Mouse (Mus musculus): ENCODE measurements around the gene Eri3. TPM values are rescaled to one million over a fixed set of nuclear protein-coding genes. Genes with fewer than 3 reads are reported as not detected.

The Eri3 gene
- polyA plus RNA-seq, 1 experiment from 2014 or later = 90.6 TPM

DNA sequence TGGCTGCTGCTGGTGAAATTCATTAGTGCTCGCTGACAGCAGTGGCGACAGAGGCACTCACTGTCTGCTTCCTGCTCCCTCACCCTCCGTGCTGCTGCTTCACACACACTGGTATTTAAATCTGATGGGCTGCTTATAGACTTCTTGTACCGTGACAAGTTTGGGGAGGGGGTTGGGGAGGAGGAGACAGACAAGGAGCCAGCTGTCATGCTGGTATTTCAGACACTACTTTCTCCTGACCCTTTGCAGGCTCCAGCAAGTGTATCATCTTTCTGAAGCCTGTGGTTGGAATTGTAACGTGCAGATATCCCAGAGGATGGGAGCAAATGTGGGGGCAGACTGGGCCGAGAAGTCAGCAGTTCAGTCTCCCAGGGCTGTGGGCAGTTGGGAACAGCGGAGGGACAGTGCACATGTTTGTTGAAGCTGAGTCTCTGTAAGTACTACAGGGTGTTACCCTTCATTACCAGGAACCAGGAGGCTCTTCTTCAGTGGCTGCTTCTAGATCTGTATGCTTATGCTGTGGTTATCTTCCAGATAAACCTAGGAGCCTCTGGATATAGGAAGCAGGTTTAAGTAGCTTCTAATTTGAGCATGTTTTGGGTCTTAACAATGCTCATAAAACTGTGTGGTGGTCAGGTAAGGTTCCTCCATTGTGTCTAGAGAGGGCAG lies 59.3 kb downstream of the Eri3 start:
- Histone ChIP-seq H3K4me1 (ENCODE audit: control insufficient read depth, insufficient read depth, low read length) (peaks cover 2% of the 10 kb centered on the region; the same call in 1 of the 2 replicates), H3K4me3 (ENCODE audit: low read length) (no peak overlapping the region), H3K9ac (ENCODE audit: low read depth, low read length) (no peak overlapping the region), H3K36me3 (ENCODE audit: control insufficient read depth, insufficient read depth, low read length) (peaks cover 3% of the 10 kb centered on the region; the same call in 1 of the 2 replicates), H3K4me2 (ENCODE audit: low read depth, low read length) (no peak overlapping the region), H3K27ac (ENCODE audit: low read length) (no peak overlapping the region), H3K27me3 (replicated peaks; ENCODE audit: control insufficient read depth, insufficient read depth, low read length) (no peaks in the 10 kb centered on the region), H3K9me3 (ENCODE audit: control insufficient read depth, low read length) (no peaks in the 10 kb centered on the region)
- no peak for ATAC-seq
- 55% methylated on average over 7 of the region's 7 CpGs for WGBS

- H3K27me3 ChIP-seq (replicated peaks; ENCODE audit: control insufficient read depth, insufficient read depth, low read length) = no peaks in the 10 kb centered on the region
- H3K4me1 ChIP-seq (ENCODE audit: control insufficient read depth, insufficient read depth, low read length) = no peaks in the 10 kb centered on the region
- H3K4me3 ChIP-seq (ENCODE audit: low read length) = no peak overlapping the region
- ATAC-seq = no peak
- H3K36me3 ChIP-seq (ENCODE audit: control insufficient read depth, insufficient read depth, low read length) = peaks cover 7% of the 10 kb centered on the region; the same call in 1 of the 2 replicates
- whole genome bisulfite sequencing = 37% methylated on average over 4 of the region's 4 CpGs
- H3K9ac ChIP-seq (ENCODE audit: low read depth, low read length) = no peak overlapping the region
- H3K9me3 ChIP-seq (ENCODE audit: control insufficient read depth, low read length) = no peaks in the 10 kb centered on the region
- H3K27ac ChIP-seq (ENCODE audit: low read length) = no peak overlapping the region
- H3K4me2 ChIP-seq (ENCODE audit: low read depth, low read length) = no peak overlapping the region
Measured at GRCm38 (mm10) chr4:117611385-117611784, 61.2 kb downstream of the Eri3 start.

GRCm38 (mm10) chr4:117611814-117612213 lies 61.6 kb downstream of the Eri3 start:
- no peaks in the 10 kb centered on the region for H3K27me3 ChIP-seq (replicated peaks; ENCODE audit: control insufficient read depth, insufficient read depth, low read length)
- H3K9ac ChIP-seq (ENCODE audit: low read depth, low read length) = no peak overlapping the region
- ATAC-seq = no peak
- WGBS = 48% methylated on average over 2 of the region's 2 CpGs
- H3K36me3 ChIP-seq (ENCODE audit: control insufficient read depth, insufficient read depth, low read length) = peaks cover 8% of the 10 kb centered on the region; the same call in 1 of the 2 replicates
- no peak overlapping the region for H3K4me3 ChIP-seq (ENCODE audit: low read length)
- H3K27ac ChIP-seq (ENCODE audit: low read length) = no peak overlapping the region
- H3K9me3 ChIP-seq (ENCODE audit: control insufficient read depth, low read length) = no peaks in the 10 kb centered on the region
- H3K4me2 ChIP-seq (ENCODE audit: low read depth, low read length) = no peak overlapping the region
- H3K4me1 ChIP-seq (ENCODE audit: control insufficient read depth, insufficient read depth, low read length) = no peaks in the 10 kb centered on the region

GRCm38 (mm10) chr4:117612713-117613112 lies 62.5 kb downstream of the Eri3 start:
- peak; percentile 52; the same call in 1 of the 2 replicates for ATAC-seq
- H3K9ac ChIP-seq (ENCODE audit: low read depth, low read length) = no peak overlapping the region
- H3K4me2 ChIP-seq (ENCODE audit: low read depth, low read length) = no peak overlapping the region
- peaks cover 8% of the 10 kb centered on the region; the same call in 1 of the 2 replicates for H3K36me3 ChIP-seq (ENCODE audit: control insufficient read depth, insufficient read depth, low read length)
- no peak overlapping the region for H3K4me3 ChIP-seq (ENCODE audit: low read length)
- no peaks in the 10 kb centered on the region for H3K4me1 ChIP-seq (ENCODE audit: control insufficient read depth, insufficient read depth, low read length)
- H3K9me3 ChIP-seq (ENCODE audit: control insufficient read depth, low read length) = no peaks in the 10 kb centered on the region
- WGBS = 80% methylated on average over 5 of the region's 5 CpGs
- H3K27ac ChIP-seq (ENCODE audit: low read length) = no peak overlapping the region
- H3K27me3 ChIP-seq (replicated peaks; ENCODE audit: control insufficient read depth, insufficient read depth, low read length) = no peaks in the 10 kb centered on the region

- H3K4me1 ChIP-seq (ENCODE audit: control insufficient read depth, insufficient read depth, low read length) = no peaks in the 10 kb centered on the region
- WGBS = 92% methylated on average over 4 of the region's 4 CpGs
- H3K27me3 ChIP-seq (replicated peaks; ENCODE audit: control insufficient read depth, insufficient read depth, low read length) = no peaks in the 10 kb centered on the region
- no peak overlapping the region for H3K9ac ChIP-seq (ENCODE audit: low read depth, low read length)
- peaks cover 7% of the 10 kb centered on the region; the same call in 1 of the 2 replicates for H3K36me3 ChIP-seq (ENCODE audit: control insufficient read depth, insufficient read depth, low read length)
- H3K27ac ChIP-seq (ENCODE audit: low read length) = no peak overlapping the region
- no peaks in the 10 kb centered on the region for H3K9me3 ChIP-seq (ENCODE audit: control insufficient read depth, low read length)
- H3K4me3 ChIP-seq (ENCODE audit: low read length) = no peak overlapping the region
- ATAC-seq = no peak
- H3K4me2 ChIP-seq (ENCODE audit: low read depth, low read length) = no peak overlapping the region
Measured at GRCm38 (mm10) chr4:117613153-117613773, 63.1 kb downstream of the Eri3 start.

DNA sequence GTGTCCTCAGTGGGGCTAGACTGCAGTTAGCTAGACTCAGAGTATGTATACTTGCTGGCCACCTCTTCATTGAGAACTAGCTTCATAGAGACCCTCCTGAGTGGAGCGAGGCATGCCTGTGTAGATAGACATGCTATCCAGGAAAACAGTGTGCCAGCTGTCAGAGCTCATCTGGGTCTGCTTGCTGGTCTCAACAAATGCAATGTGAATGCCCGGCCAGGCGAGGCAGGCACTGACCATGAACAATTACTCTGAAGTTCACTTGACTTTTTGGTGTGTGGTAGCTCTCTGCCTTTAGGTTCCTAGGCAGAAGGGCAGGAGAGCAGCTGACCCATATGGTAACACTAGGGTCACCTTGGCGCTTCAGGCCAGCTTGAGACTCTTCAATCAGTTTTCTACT lies 66.4 kb downstream of the Eri3 start:
- no peak overlapping the region for H3K4me3 ChIP-seq (ENCODE audit: low read length)
- no peaks in the 10 kb centered on the region for H3K9me3 ChIP-seq (ENCODE audit: control insufficient read depth, low read length)
- no peaks in the 10 kb centered on the region for H3K4me1 ChIP-seq (ENCODE audit: control insufficient read depth, insufficient read depth, low read length)
- WGBS = 94% methylated on average over 4 of the region's 4 CpGs
- H3K9ac ChIP-seq (ENCODE audit: low read depth, low read length) = no peak overlapping the region
- H3K27ac ChIP-seq (ENCODE audit: low read length) = no peak overlapping the region
- no peaks in the 10 kb centered on the region for H3K27me3 ChIP-seq (replicated peaks; ENCODE audit: control insufficient read depth, insufficient read depth, low read length)
- peaks cover 6% of the 10 kb centered on the region; the same call in 1 of the 2 replicates for H3K36me3 ChIP-seq (ENCODE audit: control insufficient read depth, insufficient read depth, low read length)
- H3K4me2 ChIP-seq (ENCODE audit: low read depth, low read length) = no peak overlapping the region
- ATAC-seq = no peak

GRCm38 (mm10) chr4:117622270-117622669 lies 72.1 kb downstream of the Eri3 start:
- Histone ChIP-seq H3K9ac (ENCODE audit: low read depth, low read length) (no peak overlapping the region), H3K9me3 (ENCODE audit: control insufficient read depth, low read length) (no peaks in the 10 kb centered on the region), H3K4me1 (ENCODE audit: control insufficient read depth, insufficient read depth, low read length) (no peaks in the 10 kb centered on the region), H3K36me3 (ENCODE audit: control insufficient read depth, insufficient read depth, low read length) (0 out of 2 replicates have a peak, but pooled peaks cover 2% of the 10 kb centered on the region), H3K4me3 (ENCODE audit: low read length) (no peak overlapping the region), H3K4me2 (ENCODE audit: low read depth, low read length) (no peak overlapping the region), H3K27me3 (replicated peaks; ENCODE audit: control insufficient read depth, insufficient read depth, low read length) (no peaks in the 10 kb centered on the region), H3K27ac (ENCODE audit: low read length) (no peak overlapping the region)
- ATAC-seq = no peak
- 90% methylated on average over 5 of the region's 5 CpGs for WGBS

- Histone ChIP-seq H3K36me3 (ENCODE audit: control insufficient read depth, insufficient read depth, low read length) (0 out of 2 replicates have a peak, but pooled peaks cover 2% of the 10 kb centered on the region), H3K9ac (ENCODE audit: low read depth, low read length) (no peak overlapping the region), H3K4me2 (ENCODE audit: low read depth, low read length) (no peak overlapping the region), H3K4me1 (ENCODE audit: control insufficient read depth, insufficient read depth, low read length) (no peaks in the 10 kb centered on the region), H3K27ac (ENCODE audit: low read length) (no peak overlapping the region), H3K27me3 (replicated peaks; ENCODE audit: control insufficient read depth, insufficient read depth, low read length) (no peaks in the 10 kb centered on the region), H3K9me3 (ENCODE audit: control insufficient read depth, low read length) (no peaks in the 10 kb centered on the region), H3K4me3 (ENCODE audit: low read length) (no peak overlapping the region)
- ATAC-seq = no peak
- 80% methylated on average over 2 of the region's 2 CpGs for WGBS
Measured at GRCm38 (mm10) chr4:117623025-117623424, 72.9 kb downstream of the Eri3 start.

DNA sequence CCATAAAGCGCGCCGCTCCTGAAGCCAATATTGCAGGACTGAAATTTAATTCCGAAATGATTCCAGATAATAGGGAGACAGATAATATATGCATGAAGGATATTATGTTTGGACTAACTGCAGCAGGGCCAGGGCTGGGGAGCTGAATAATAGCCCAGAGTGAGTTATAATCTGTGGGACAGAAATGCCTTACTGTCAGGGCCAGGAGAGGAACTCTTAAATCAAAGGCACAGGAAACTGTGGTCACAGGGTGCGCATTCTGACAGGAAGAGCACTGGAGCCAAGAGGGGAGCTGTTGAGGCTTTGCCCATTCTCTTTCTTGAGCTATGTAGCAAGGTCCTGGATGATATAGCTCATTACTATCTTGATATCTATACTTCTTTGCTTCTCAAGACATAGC lies 74.5 kb downstream of the Eri3 start:
- Histone ChIP-seq H3K27ac (ENCODE audit: low read length) (no peak overlapping the region), H3K9ac (ENCODE audit: low read depth, low read length) (no peak overlapping the region), H3K4me3 (ENCODE audit: low read length) (no peak overlapping the region), H3K9me3 (ENCODE audit: control insufficient read depth, low read length) (no peaks in the 10 kb centered on the region), H3K27me3 (replicated peaks; ENCODE audit: control insufficient read depth, insufficient read depth, low read length) (no peaks in the 10 kb centered on the region), H3K4me1 (ENCODE audit: control insufficient read depth, insufficient read depth, low read length) (peaks cover 9% of the 10 kb centered on the region), H3K36me3 (ENCODE audit: control insufficient read depth, insufficient read depth, low read length) (peaks cover 2% of the 10 kb centered on the region; the same call in 1 of the 2 replicates), H3K4me2 (ENCODE audit: low read depth, low read length) (no peak overlapping the region)
- 80% methylated on average over 5 of the region's 5 CpGs for WGBS
- no peak for ATAC-seq

All from intestine, embryonic 16.5 days (tissue).